Mouse (Mus musculus) stomach, postnatal 0 days (tissue): ENCODE measurements around the gene 2200002D01Rik. TPM values are rescaled to one million over a fixed set of nuclear protein-coding genes. Genes with fewer than 3 reads are reported as not detected.

Experiments
- ATAC-seq: fragments of 200-750 bp; cut with Nextera tagmentation; 2 replicates; pipeline ENCODE4 v1.8.0; 2017; ENCODE audit not compliant: low FRiP score, low TSS enrichment
- DNase-seq: peaks from one replicate; pipeline ENCODE4 v3.0.0-alpha.2; 2016; ENCODE audit warnings: low spot score
- H3K27ac ChIP-seq: fragments of 300-500 bp; sonication (generic); replicated peaks from 2 replicates; pipeline ENCODE4 v1.5.1; 2014; ENCODE audit warnings: mild to moderate bottlenecking, control low read depth
- H3K27me3 ChIP-seq: fragments of 300-500 bp; sonication (generic); 2 replicates; pipeline ENCODE4 v1.6.1; 2014; ENCODE audit warnings: low read length; ENCODE audit not compliant: control insufficient read depth, insufficient read depth
- H3K36me3 ChIP-seq: fragments of 300-500 bp; sonication (generic); 2 replicates; pipeline ENCODE4 v1.6.1; 2014; ENCODE audit warnings: low read length, mixed read lengths; ENCODE audit not compliant: control insufficient read depth, insufficient read depth
- H3K4me1 ChIP-seq: fragments of 300-500 bp; sonication (generic); replicated peaks from 2 replicates; pipeline ENCODE4 v1.6.1; 2014; ENCODE audit warnings: antibody characterized with exemption; ENCODE audit not compliant: control insufficient read depth, insufficient read depth
- H3K4me2 ChIP-seq: fragments of 300-500 bp; sonication (generic); replicated peaks from 2 replicates; pipeline ENCODE4 v1.6.1; 2014; ENCODE audit warnings: low read depth, mild to moderate bottlenecking, control low read depth, moderate library complexity
- H3K4me3 ChIP-seq: fragments of 300-500 bp; sonication (generic); 2 replicates; pipeline ENCODE4 v1.5.1; 2014; ENCODE audit warnings: low read depth, low read length, control low read depth
- H3K9ac ChIP-seq: fragments of 300-500 bp; sonication (generic); 2 replicates; pipeline ENCODE4 v1.6.1; 2014; ENCODE audit warnings: mild to moderate bottlenecking, low read length, control low read depth, mixed read lengths
- H3K9me3 ChIP-seq: fragments of 300-500 bp; sonication (generic); 2 replicates; pipeline ENCODE4 v1.6.1; 2016; ENCODE audit warnings: low read length; ENCODE audit not compliant: control insufficient read depth
- CTCF ChIP-seq: IDR thresholded peaks from 2 replicates; pipeline ENCODE4 v1.5.1; 2016; ENCODE audit warnings: antibody characterized with exemption, low read depth, mild to moderate bottlenecking, moderate library complexity
- EP300 ChIP-seq: optimal IDR thresholded peaks from 2 replicates; pipeline ENCODE3; 2016; ENCODE audit warnings: antibody characterized with exemption
- WGBS: fragments of 180-500 bp; shearing (Covaris S2); extraction: QIAGEN DNeasy Blood & Tissue Kit; methylation state at CpG from one replicate; pipeline ENCODE4 v1.1.7; 2014; 5-methylcytosine and 5-hydroxymethylcytosine counted together
- polyA plus RNA-seq: library from polyadenylated mRNA; unstranded; fragments of >200 nt; fragmentation: Nextera tagmentation; extraction: Ambion mirVana; gene quantifications from 2 replicates; pipeline ENCODE4 v1.2.1, GENCODE M21; 2015

Gene 2200002D01Rik
- polyA plus RNA-seq, 1 experiment from 2014 or later: 201 TPM

DNA sequence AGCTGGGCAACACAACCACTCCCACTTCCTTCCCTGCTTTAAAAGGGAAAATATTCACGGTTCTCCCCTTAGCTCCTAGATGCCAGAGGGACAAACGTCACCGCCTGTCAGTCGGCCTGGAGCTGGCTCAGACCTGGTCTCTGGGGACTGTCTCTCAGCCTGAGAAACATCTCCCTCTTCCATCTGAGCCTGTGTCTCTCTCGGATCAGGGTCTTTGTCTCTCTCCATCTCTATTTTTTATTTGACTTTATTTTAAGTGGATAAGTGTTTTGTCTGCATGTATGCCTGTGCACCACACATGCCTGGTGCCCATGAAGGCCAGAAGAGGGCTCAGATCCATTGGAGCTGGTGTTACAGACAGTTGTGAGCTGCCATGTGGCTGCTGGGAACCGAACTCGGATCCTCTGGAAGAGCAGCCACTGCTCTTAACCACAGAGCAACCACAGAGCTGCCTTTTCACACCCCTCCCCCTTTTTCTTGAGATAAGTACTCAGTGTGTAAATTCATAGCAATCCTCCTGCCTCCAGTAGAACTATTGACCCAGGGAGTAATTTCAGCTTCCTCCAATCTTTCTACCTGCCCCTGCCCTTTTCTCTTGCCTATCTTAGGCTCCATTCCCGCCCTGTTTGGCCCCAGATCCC, 44.3 kb upstream of the 2200002D01Rik start:
- TF ChIP-seq CTCF (no peak), EP300 (no peak)
- no peak for ATAC-seq
- H3K4me3 ChIP-seq: no peak overlapping the region
- H3K9me3 ChIP-seq: no peaks in the 10 kb centered on the region
- no peak overlapping the region for H3K4me2 ChIP-seq
- H3K4me1 ChIP-seq: peaks cover 5% of the 10 kb centered on the region; the same call in 1 of the 2 replicates
- H3K9ac ChIP-seq: no peak overlapping the region
- DNase-seq: no peak
- no peaks in the 10 kb centered on the region for H3K36me3 ChIP-seq
- peak overlapping the region; percentile 78 for H3K27ac ChIP-seq
- H3K27me3 ChIP-seq: no peaks in the 10 kb centered on the region
- 22% methylated on average over 8 of the region's 8 CpGs for WGBS

DNA sequence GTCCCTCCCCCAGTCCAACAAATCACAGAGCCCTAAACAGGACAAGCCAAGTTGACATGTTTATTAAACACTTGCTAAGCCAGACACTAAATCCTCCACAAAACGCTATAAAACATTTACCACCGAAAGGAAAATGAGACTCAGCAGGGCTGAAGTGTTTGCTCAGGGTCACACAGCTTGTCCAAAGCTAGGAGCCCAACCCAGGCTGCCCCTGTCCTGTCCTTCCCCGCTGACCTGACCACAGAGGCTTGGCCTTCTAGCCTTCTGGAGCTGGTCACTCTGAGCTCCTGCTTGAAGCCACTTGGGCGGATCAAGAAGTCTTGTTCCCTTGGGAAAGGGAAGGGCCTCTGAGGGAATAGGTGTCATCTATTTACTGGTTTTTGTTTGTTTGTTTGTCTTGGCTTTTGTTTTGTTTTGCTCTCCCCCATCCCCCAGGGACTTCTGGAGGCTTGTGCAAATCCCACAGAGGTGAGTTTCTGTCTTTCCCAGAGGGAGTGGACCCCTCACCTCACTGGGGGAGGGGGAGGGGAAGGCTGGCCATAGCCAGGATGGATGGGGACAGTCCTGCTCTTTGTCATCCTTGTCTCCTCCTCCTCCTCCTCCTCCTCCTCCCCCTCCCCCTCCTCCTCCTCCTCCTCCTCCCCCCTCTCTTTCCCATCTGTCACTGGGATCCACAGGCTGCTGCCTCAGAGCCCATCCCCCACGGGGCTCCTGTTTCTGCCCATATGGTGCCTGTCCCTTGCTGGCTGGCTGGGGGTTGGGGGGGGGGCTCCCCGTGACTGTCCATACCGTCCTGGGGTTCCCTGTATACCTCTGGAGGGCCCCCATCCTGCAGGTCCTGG, 43.6 kb upstream of the 2200002D01Rik start:
- Histone ChIP-seq H3K4me1 (peaks cover 5% of the 10 kb centered on the region; the same call in 1 of the 2 replicates), H3K9me3 (no peaks in the 10 kb centered on the region), H3K36me3 (no peaks in the 10 kb centered on the region), H3K4me2 (peak overlapping the region; percentile 41), H3K4me3 (no peak overlapping the region; the same call in 1 of the 2 replicates), H3K9ac (no peak overlapping the region), H3K27ac (peak overlapping the region; percentile 77), H3K27me3 (no peaks in the 10 kb centered on the region)
- peak; percentile 27 for TF ChIP-seq EP300
- no peak for TF ChIP-seq CTCF
- 21% methylated on average over 6 of the region's 7 CpGs for WGBS
- DNase-seq (no peak), ATAC-seq (no peak)

DNA sequence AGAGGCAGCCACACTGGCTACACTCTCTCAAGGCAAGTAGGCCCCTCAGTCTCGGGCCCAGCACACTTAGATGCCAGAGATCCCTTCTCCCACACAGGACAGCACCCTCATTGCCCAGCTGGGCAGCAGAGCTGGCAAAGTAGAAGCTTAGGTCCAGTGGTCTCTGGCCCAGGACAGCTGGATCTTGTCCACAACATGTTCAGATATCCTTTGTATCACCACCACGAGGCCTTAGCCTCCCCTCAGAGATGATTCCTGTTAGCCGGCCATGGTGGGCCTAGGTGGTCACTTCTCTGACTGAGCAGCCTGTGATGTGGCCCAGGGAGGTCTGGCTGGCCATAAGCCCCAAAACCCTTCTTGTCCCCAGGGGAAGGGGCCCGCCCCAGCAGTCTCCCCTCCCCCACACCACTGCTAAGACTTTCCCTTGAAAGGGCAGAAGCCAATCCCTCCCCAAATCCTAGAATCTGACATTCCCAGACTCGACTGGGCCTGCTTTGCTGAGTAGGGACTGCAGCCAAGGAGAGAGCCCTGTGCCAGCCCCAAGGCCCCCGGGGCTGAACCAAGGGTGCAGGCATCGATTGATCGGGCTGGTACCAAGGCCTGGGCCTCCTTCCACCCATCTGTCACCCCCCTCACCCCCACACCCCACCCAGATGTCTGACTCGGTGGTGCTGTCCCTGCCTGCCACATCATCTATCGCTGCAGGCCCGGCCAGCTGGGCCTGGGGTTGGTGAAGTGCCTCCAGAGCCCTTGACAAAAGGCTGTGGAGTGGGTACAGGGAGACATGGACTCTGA, 42.6 kb upstream of the 2200002D01Rik start:
- H3K9ac ChIP-seq: peak overlapping the region; percentile 35; the same call in 1 of the 2 replicates
- H3K4me1 ChIP-seq: peaks cover 5% of the 10 kb centered on the region; the same call in 1 of the 2 replicates
- no peak for TF ChIP-seq CTCF
- no peak for TF ChIP-seq EP300
- no peaks in the 10 kb centered on the region for H3K9me3 ChIP-seq
- no peak for ATAC-seq
- H3K4me3 ChIP-seq: peak overlapping the region; percentile 55; the same call in 1 of the 2 replicates
- peak overlapping the region; percentile 77 for H3K27ac ChIP-seq
- H3K36me3 ChIP-seq: no peaks in the 10 kb centered on the region
- WGBS: 34% methylated on average over 11 of the region's 11 CpGs
- no peaks in the 10 kb centered on the region for H3K27me3 ChIP-seq
- peak overlapping the region; percentile 41 for H3K4me2 ChIP-seq
- no peak for DNase-seq

DNA sequence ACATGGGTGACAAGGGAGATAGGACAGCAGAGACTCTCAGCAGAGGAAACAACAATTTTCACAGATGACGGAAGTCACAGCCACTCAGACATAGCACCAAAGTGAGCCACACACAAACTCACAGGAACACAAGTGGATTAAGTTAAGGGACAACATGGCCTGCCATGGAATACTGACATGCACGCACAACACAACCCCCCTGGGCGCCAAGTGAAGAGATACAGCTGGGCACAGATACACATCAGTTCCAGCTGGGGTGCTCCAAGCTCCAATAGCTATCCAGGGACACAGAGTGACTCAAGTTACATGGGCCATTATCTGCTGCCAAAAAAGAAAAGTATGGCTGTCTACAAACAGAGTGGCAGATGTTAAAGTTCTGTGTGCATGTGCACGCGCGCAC, 41.6 kb upstream of the 2200002D01Rik start:
- Histone ChIP-seq H3K27ac (peak overlapping the region; percentile 90), H3K4me2 (peak overlapping the region; percentile 88), H3K4me1 (peaks cover 5% of the 10 kb centered on the region; the same call in 1 of the 2 replicates), H3K36me3 (no peaks in the 10 kb centered on the region), H3K27me3 (no peaks in the 10 kb centered on the region), H3K4me3 (peak overlapping the region; percentile 55), H3K9ac (peak overlapping the region; percentile 67), H3K9me3 (no peaks in the 10 kb centered on the region)
- no peak for DNase-seq
- no peak for TF ChIP-seq CTCF
- TF ChIP-seq EP300: no peak
- no peak for ATAC-seq
- 69% methylated on average over 6 of the region's 6 CpGs for WGBS

DNA sequence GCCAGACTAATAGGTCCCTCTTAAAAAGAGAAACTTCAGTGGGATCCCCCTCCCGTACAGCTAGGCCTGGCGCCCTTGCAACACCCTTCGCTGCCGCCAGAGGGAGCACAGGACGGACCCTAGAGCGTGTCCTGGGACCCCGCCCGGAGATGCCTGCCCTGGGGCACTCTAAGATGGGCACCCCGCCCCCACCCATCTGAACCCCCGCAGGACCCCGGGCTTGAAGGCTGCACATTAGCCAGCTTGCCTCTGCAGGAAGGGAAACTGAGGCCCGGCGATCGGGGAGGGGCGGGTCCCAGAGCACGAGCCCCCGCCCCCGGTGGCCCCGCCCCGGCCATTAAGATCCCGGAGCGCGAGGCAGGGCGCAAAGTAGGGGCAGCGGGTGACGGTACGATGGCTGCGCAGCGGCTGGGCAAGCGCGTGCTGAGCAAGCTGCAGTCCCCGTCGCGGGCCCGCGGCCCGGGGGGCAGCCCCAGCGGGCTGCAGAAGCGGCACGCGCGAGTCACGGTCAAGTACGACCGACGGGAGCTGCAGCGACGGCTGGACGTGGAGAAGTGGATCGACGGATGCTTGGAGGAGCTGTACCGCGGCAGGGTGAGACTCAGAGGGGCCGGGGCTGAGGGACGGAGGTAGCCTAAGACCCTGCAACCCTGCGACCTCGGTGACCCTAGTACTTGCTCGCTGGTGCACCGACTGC, 40.8 kb upstream of the 2200002D01Rik start, which contains the start of gene Ppp1r14a:
Ppp1r14a (plus strand) TSS at position 367 of the 697 bp plus-strand sequence.
- DNase-seq (peak; percentile 78), ATAC-seq (peak; percentile 16; the same call in 1 of the 2 replicates)
- Histone ChIP-seq H3K4me2 (peak within 1 kb of the TSS; percentile 88), H3K27me3 (no peaks in the 10 kb centered on the region), H3K36me3 (no peaks in the 10 kb centered on the region), H3K27ac (peak within 1 kb of the TSS; percentile 90), H3K9ac (peak within 1 kb of the TSS; percentile 67), H3K4me3 (peak within 1 kb of the TSS; percentile 55), H3K4me1 (peaks cover 5% of the 10 kb centered on the region; the same call in 1 of the 2 replicates), H3K9me3 (no peaks in the 10 kb centered on the region)
- 1% methylated on average over 49 of the region's 59 CpGs for WGBS
- TF ChIP-seq CTCF (peak; percentile 83), EP300 (no peak)
